Mouse (Mus musculus) lung, adult 2 months (tissue): Measurements from ENCODE around the gene Hoxd9.

Source experiments
- CTCF ChIP-seq: fragments of 200-500 bp; IDR thresholded peaks from 2 replicates; pipeline ENCODE4 v1.5.1; 2011; ENCODE audit warnings: mild to moderate bottlenecking, low read length, control low read depth; ENCODE audit not compliant: insufficient read depth
- POLR2A ChIP-seq: fragments of 200-500 bp; IDR thresholded peaks from 2 replicates; pipeline ENCODE4 v1.6.1; 2011; ENCODE audit warnings: low read depth, mild to moderate bottlenecking, control low read depth, low read length, borderline replicate concordance; ENCODE audit errors: extremely low read depth

- TF ChIP-seq CTCF (no peak), POLR2A (no peak)
These were observed 38.5 kb downstream of the Hoxd9 start for GRCm38 (mm10) chr2:74735851-74736687.
